Mouse (Mus musculus) lung, postnatal 4 days (tissue): ENCODE measurements around the gene Gm4707.
"Not testable (repeated sequence)": the region's sequence is repeated elsewhere in the genome, so short reads cannot be mapped to it uniquely, and the experiment has no call there.

Experiments used
- DNase-seq, 2 experiments: peaks; one replicate each; pipeline ENCODE4 v3.0.0; 2021

The Gm4707 gene

GRCm38 (mm10) chr17:71459818-71460217 is at the start of gene Gm4707:
Gene Gm4707, minus strand, starts transcription at chr17:71459918.
- no peak for DNase-seq

DNA sequence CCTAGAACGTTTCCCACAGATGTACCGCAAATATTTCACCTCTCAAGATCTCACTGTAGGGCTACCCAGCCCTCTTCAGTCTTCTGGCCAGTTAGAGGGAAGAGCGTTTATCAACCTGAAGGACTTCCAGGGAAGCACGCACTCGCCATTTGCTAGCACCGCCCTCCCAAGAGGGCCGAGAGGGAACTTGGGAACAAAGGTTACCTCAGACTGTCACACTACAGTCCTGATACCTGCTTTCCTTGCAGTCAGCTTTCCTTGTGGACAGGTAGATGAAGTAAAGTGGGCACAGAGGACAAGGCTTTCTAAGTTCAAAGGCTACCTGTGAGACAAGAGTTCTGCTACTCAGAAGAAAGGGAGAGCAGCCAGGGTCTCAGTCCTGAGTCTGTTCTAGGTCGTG is 47.1 kb upstream of the Gm4707 start:
- DNase-seq, result no peak

DNA sequence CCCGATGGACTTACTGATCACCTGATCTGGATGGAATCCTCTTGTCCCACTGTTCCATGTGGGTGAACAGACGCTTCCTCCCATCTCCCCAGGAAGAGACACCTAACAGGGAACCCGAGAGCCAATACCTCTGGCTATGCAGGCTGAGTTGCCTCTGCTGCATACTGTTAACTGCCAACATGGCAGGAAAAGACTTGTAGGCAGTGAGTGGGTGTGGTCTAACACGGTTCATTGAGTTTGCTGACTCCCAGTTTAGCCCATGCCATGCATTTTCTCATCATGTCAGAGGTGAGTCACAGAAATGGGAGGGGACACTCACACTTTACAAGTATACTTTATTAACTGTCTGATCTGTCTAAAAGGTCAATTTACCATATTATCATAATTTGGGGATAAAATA is 36.1 kb upstream of the Gm4707 start:
- no peak for DNase-seq

DNA sequence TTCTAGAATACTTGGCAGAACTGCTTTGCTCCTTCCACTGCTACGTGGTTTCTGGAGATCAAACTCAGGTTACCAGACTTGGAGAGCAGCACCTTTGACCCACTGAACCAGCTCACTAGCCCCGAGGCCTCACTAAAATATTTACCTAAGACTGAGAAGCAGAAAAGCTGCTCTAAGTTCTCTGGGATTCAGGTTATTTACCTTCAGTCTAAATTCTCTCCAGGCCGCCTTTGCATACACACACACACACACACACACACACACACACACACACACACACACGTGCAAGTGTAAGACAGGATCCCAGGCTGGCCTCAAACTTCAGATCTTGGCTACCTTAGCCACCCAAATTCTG is 31.6 kb upstream of the Gm4707 start:
- no peak for DNase-seq

DNA sequence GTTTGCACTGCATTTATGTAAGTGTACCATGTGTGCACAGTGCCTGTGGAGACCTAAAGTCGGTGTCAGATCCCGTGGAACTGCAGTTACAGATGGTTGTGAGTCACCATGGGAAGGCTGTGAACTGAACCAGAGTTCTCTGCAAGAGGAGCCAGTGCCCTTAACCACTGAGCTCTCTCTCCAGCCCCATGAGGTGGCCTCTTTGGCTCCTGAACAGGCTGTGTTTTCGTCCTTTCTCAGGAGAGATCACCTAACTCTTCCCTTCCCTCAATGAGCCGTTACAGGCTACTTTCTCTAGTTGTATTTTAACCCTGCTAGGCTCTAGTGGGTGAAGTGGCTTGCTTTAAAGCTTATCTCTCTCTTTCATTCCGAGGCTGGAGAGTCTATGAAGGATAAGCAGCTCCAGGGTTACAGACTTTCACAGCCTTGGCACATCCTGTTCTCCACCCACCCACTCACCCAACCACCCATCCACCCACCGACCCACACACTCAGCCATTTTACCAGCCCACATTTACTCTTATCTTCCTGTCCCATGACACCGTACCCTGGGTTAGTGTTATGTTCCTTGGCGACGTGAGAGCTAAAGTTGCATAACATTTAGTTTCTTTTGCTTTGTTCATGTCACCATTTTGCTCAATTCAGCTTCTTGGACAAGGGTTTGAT is 31.1 kb upstream of the Gm4707 start:
- no peak for DNase-seq

- peak in 1 of 2 experiments; percentile 18 for DNase-seq
Observed at GRCm38 (mm10) chr17:71489703-71490461, 30.2 kb upstream of the Gm4707 start.

DNA sequence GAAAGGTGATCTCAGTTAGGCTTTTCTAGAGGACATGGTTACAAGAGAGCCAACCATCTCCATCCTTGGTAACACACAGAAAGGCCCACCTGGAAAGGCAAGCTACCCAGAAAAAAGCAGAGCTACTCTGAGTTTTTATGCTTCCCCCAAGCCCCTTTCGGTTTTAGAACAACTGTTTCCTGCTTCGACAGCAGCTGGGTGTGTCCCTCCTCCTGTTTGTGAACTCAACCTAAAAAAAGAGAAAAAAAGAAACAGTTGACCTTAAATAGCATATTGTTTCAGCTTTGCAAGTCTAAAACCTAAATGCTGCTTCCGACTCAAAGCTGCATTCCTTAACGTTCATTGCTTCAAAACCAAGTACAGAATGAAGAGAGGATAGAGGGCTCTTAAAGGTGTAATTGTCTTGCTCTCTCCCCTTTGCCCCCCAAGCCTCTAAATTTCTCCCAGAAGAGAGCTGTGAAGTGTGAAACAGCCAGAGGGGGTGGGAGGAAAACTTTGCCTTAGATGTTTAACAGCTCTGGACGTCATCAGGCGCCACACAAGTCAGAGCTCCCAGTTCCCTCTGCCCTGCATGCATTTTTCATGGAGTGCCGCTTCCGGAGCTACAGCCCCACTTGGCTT is 26.6 kb upstream of the Gm4707 start:
- DNase-seq, result peak in 1 of 2 experiments; percentile 39

DNA sequence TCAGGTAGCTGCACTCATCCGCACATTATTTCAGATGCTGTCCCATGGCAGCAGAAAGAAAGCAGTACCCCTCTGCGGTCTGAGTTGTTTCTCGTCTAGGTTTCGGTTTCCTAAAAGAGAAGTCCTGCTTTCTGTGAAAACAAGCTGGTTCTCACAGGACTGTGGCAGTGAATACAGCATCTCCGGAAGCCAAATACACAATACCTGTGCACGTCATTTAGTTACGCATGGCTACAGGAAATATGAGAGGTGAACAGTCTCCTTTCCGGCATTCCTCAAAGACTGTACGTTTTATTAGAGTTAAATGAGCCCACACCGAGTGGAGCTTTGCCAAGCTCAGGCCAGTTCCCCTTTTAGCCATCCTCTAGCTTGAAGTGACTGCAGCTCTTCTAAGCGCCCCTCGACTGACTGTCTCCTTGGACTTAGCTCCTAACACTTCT is 26.1 kb upstream of the Gm4707 start:
- DNase-seq, result peak in 1 of 2 experiments; percentile 51

GRCm38 (mm10) chr17:71484711-71485110 is 25.0 kb upstream of the Gm4707 start:
- no peak for DNase-seq

DNA sequence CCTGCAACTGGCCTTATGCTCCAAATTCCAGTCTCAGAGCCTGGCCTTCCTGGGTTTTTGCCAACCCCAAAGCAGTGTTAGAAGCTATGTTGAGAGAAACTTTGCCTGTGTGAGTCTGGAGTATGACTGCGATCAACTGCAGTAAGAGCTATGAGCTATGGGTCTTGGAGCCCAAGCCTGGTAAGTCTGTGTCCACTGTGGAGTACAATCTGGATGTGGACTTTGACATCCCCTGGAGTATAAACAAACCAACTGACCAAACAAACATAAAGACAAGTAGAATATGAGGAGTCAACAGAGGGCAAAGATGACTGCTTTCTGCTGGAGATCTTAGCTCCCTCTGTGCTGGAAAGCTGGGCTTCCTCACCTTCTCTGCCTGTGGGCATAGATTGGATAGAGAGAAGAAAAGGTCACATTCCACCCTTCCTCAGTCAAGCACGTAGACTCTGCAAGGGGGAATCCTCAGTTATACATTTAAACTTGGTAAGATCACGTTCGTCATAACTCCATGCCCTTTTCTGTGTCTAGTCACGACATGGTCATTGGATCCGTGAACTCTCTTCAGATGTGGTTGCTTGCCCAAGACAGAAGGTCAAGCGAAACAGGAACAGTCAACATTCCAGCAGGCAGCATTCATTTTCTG is 23.8 kb upstream of the Gm4707 start:
- no peak for DNase-seq

DNA sequence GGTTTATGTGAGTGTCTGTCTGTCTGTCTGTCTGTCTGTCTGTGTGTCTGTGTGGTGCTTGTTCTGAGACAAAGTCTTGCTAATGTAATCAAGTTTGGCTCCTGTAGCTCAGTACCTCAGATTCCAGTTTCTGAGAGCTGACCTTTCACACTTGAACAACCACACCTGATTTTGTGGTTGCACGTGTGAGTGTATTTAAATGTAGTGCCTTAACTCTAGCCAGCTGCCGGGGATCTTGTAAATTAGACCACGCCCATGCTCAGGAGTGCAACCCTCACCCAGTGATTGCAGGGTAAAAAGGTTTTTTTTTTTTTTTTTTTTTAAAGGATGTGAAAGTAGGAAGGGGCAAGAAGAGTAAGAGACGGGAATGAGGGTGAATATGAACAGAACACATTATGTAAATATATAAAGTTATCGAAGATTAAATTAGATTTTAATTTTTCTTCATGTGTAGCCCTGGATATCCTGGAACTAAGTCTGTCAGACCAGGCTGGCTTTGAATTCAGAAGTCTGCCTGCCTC is 19.7 kb upstream of the Gm4707 start:
- DNase-seq, result no peak

- DNase-seq, result no peak
Observed at GRCm38 (mm10) chr17:71477481-71477880, 17.8 kb upstream of the Gm4707 start.

DNA sequence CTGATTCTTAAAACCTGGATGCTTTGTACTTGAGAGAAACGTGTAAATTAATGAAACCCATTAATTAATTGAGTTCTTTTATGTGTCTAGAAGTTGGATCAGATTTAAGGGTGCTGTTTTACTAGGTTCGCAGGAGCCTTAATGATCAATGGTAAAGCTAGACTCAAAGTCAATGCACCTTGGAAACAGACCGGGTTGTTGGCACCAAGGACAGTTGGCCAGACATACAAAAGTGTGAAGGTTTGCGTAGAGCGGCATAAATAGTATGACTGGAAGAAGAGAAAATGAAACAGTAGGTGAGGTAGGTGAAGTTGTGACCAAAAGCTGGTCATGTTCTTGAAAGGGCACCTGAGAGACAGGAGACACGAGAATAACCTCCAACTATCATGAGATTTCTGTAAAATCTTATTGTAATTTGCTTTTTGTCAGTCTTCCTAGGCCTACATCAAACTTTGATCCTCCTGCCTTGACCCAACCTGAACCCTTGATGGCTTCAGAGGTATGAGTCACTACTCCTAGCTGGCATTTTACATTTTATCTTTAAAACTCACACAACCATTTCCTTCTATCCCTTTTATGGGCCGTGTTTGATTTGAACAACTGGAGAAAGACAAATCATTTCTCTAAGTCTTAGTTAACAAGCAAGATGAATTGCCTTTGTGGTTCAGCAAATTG is 16.8 kb upstream of the Gm4707 start:
- no peak for DNase-seq

- peak; percentile 75 to 80 for DNase-seq
Observed at GRCm38 (mm10) chr17:71475705-71476089, 16.0 kb upstream of the Gm4707 start.

GRCm38 (mm10) chr17:71474762-71475704 is 15.3 kb upstream of the Gm4707 start, which contains the start of gene Smchd1:
Gene Smchd1, minus strand, starts transcription at chr17:71475343.
- peak; percentile 96 to 98 for DNase-seq

GRCm38 (mm10) chr17:71474128-71474527 is 14.4 kb upstream of the Gm4707 start:
- DNase-seq, result no peak

- no peak for DNase-seq
Observed at GRCm38 (mm10) chr17:71471261-71471660, 11.5 kb upstream of the Gm4707 start.

- DNase-seq, result no peak
Observed at GRCm38 (mm10) chr17:71460312-71460711, 594 bp upstream of the Gm4707 start.

DNA sequence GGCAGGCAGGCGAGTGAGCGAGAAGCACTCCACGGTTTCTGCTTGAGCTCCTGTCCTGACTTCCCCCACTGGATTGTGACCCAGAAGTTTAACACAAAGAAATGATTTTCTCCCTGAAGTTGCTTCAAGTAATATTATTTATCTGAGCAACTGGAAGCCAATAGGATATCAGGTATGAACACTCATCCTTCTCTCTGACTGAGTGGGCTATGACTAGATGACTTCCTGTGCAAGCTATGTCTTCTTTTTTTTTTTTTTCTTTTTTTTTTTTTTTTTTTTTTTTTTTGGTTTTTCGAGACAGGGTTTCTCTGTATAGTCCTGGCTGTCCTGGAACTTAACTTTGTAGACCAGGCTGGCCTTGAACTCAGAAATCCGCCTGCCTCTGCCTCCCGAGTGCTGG is 2.4 kb downstream of the Gm4707 start:
- not testable (repeated sequence) for DNase-seq

GRCm38 (mm10) chr17:71445191-71445590 is 14.5 kb downstream of the Gm4707 start:
- no peak for DNase-seq

GRCm38 (mm10) chr17:71444718-71445117 is 15.0 kb downstream of the Gm4707 start:
- no peak for DNase-seq
